Mouse (Mus musculus) stomach, embryonic 14.5 days (tissue): ENCODE measurements around the gene Phyhd1. TPM values are rescaled to one million over a fixed set of nuclear protein-coding genes. Genes with fewer than 3 reads are reported as not detected.

Experiments used
- ATAC-seq: fragments of 200-750 bp; cut with Nextera tagmentation; 2 replicates; pipeline ENCODE4 v1.8.0; 2017; ENCODE audit warnings: low read depth, moderate TSS enrichment; ENCODE audit not compliant: insufficient number of reproducible peaks, insufficient read depth, low FRiP score
- H3K27ac ChIP-seq: fragments of 300-500 bp; sonication (generic); 2 replicates; pipeline ENCODE4 v1.5.1; 2014; ENCODE audit warnings: mild to moderate bottlenecking, low read length, moderate library complexity, mixed read lengths
- H3K27me3 ChIP-seq: fragments of 300-500 bp; sonication (generic); 2 replicates; pipeline ENCODE4 v1.6.1; 2014; ENCODE audit warnings: low read length, control low read depth, mixed read lengths; ENCODE audit not compliant: control insufficient read depth, insufficient read depth
- H3K36me3 ChIP-seq: fragments of 300-500 bp; sonication (generic); 2 replicates; pipeline ENCODE4 v1.6.1; 2014; ENCODE audit warnings: mild to moderate bottlenecking, control low read depth, low read length, moderate library complexity, mixed read lengths; ENCODE audit not compliant: control insufficient read depth, insufficient read depth
- H3K4me1 ChIP-seq: fragments of 300-500 bp; sonication (generic); 2 replicates; pipeline ENCODE4 v1.6.1; 2014; ENCODE audit warnings: low read length, control low read depth, mixed read lengths; ENCODE audit not compliant: control insufficient read depth, insufficient read depth
- H3K4me2 ChIP-seq: fragments of 300-500 bp; sonication (generic); replicated peaks from 2 replicates; pipeline ENCODE4 v1.6.1; 2014; ENCODE audit warnings: low read depth, low read length, control low read depth
- H3K4me3 ChIP-seq: fragments of 300-500 bp; sonication (generic); 2 replicates; pipeline ENCODE4 v1.5.1; 2014; ENCODE audit warnings: low read depth, low read length, control low read depth
- H3K9ac ChIP-seq: fragments of 300-500 bp; sonication (generic); replicated peaks from 2 replicates; pipeline ENCODE4 v1.6.1; 2014; ENCODE audit warnings: low read depth, mild to moderate bottlenecking, control low read depth, low read length, moderate library complexity, mixed read lengths
- H3K9me3 ChIP-seq: fragments of 300-500 bp; sonication (generic); 2 replicates; pipeline ENCODE4 v1.6.1; 2016; ENCODE audit warnings: low read depth, low read length, control low read depth; ENCODE audit not compliant: control insufficient read depth
- WGBS: fragments of 180-500 bp; shearing (Covaris S2); extraction: QIAGEN DNeasy Blood & Tissue Kit; methylation state at CpG from one replicate; pipeline ENCODE4 v1.1.7; 2014; 5-methylcytosine and 5-hydroxymethylcytosine counted together
- polyA plus RNA-seq: library from polyadenylated mRNA; unstranded; fragments of >200 nt; fragmentation: Nextera tagmentation; extraction: Ambion mirVana; gene quantifications from 2 replicates; pipeline ENCODE4 v1.2.1, GENCODE M21; 2014

Gene Phyhd1
- polyA plus RNA-seq, 1 experiment from 2014 or later, result 16.2 TPM

DNA sequence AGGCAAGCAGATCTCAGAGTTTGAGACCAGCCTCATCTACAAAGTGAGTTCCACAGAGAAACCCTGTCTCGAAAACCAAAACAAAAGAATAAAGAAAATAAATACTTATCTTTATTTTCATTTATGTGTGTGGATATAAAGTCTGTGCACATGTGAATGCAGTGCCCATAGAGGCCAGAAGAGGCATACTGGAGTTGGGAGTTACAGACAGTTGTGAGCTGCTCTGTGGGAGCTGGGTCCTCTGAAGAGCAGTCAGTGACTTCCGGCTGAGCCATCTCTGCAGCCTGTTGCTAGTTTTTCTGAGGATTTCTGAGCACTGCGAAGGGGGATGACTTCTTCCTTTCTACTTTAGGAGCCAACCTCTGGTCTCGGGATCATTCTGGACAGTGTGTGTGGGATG is 50.1 kb downstream of the Phyhd1 start:
- H3K4me2 ChIP-seq, result no peak overlapping the region
- H3K9ac ChIP-seq, result no peak overlapping the region
- H3K4me1 ChIP-seq, result no peaks in the 10 kb centered on the region
- H3K4me3 ChIP-seq, result no peak overlapping the region
- H3K27me3 ChIP-seq, result no peaks in the 10 kb centered on the region
- H3K27ac ChIP-seq, result no peak overlapping the region
- ATAC-seq, result no peak
- 92% methylated on average over 4 of the region's 4 CpGs for WGBS
- H3K36me3 ChIP-seq, result peaks cover 83% of the 10 kb centered on the region
- H3K9me3 ChIP-seq, result no peaks in the 10 kb centered on the region

DNA sequence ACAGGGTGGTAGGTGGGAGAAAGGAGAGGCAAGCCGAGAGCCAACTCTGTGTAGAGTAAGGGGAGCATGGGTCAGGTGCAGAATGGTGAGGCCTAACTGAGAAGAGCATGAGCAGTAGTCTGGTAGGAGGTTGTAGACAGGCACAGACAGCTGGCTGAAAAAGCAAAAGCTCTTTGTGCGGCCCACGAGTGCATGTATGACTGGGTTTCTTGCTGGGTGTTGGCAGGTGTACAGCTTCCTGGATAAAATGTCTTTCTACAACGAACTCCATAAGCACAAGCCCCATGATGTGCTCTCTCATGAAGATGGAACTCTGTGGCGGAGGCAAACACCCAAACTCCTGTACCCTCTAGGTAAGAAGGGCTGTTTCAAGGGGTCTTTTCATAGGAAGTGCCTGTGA is 51.0 kb downstream of the Phyhd1 start:
- WGBS, result 91% methylated on average over 5 of the region's 5 CpGs
- Histone ChIP-seq H3K9ac (no peak overlapping the region), H3K4me2 (no peak overlapping the region), H3K4me1 (no peaks in the 10 kb centered on the region), H3K27ac (no peak overlapping the region), H3K36me3 (peaks cover 84% of the 10 kb centered on the region), H3K27me3 (no peaks in the 10 kb centered on the region), H3K9me3 (no peaks in the 10 kb centered on the region), H3K4me3 (no peak overlapping the region)
- ATAC-seq, result no peak

DNA sequence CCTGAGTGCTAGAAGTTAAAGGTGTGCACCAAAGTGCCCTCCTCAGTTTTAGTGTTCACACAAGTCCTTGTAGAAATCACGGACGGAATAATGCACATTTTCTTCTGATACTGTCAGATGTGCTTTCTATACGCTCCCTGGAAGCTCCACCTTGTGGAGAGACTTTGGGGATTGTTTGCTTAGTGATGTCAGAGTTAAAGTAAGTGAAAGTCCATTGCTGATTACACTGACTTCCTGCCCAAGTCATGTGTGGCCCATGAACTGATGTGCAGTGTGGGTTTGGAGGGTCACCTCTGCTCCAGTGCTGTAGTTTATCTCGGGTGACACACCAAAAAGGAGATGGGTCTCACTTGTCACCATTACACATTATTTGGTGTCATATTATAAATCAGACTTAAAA is 53.3 kb downstream of the Phyhd1 start:
- H3K4me3 ChIP-seq, result no peak overlapping the region
- H3K27me3 ChIP-seq, result no peaks in the 10 kb centered on the region
- no peak for ATAC-seq
- WGBS, result 81% methylated on average over 4 of the region's 4 CpGs
- H3K9ac ChIP-seq, result no peak overlapping the region
- H3K36me3 ChIP-seq, result peaks cover 79% of the 10 kb centered on the region
- H3K9me3 ChIP-seq, result no peaks in the 10 kb centered on the region
- H3K4me1 ChIP-seq, result no peaks in the 10 kb centered on the region
- H3K27ac ChIP-seq, result no peak overlapping the region
- H3K4me2 ChIP-seq, result no peak overlapping the region

DNA sequence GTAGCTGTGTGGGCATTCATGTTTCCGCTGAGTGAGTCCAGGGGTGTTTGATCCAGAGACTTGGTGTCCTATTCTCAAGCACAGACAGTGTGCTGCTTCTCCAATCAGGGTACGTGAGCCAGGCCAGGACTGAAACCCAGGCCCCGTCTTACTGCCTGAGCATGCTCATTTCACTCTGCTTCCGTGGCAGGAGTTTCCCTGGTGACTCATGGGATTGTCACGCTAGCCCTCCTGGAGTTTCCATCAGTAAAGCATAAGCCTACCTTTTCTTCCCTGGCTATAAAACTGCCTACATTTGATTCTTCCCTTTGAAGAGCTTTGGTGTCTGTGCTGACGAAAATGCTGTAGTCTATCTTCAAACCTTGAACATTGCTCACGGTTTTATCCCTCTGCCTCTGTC is 57.1 kb downstream of the Phyhd1 start:
- Histone ChIP-seq H3K36me3 (peaks cover 80% of the 10 kb centered on the region), H3K27me3 (no peaks in the 10 kb centered on the region), H3K27ac (no peak overlapping the region), H3K4me1 (no peaks in the 10 kb centered on the region), H3K9ac (no peak overlapping the region), H3K4me3 (no peak overlapping the region), H3K4me2 (no peak overlapping the region), H3K9me3 (no peaks in the 10 kb centered on the region)
- 91% methylated on average over 7 of the region's 7 CpGs for WGBS
- ATAC-seq, result no peak

DNA sequence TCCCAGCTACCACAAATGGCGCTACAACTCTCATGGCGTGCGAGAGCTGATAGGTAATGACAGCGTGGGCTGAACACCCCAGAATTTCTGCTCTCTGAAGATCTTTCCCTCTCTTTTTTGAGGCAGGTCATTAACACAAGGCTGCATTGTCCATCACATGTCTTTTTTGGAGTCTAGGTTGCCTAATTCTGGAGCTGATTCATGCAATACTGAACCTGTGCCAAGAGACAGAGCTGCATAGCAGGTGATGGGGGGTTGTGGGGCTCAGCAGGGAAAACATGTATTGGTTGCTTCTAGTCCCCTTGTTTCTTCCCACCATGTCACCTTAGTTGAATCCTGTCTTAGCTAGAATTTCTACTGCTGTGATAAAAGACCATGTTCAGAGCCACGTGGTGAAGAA is 59.3 kb downstream of the Phyhd1 start:
- Histone ChIP-seq H3K9ac (no peak overlapping the region), H3K9me3 (no peaks in the 10 kb centered on the region), H3K4me2 (no peak overlapping the region), H3K27me3 (no peaks in the 10 kb centered on the region), H3K27ac (no peak overlapping the region), H3K4me1 (no peaks in the 10 kb centered on the region), H3K4me3 (no peak overlapping the region), H3K36me3 (peaks cover 79% of the 10 kb centered on the region)
- 93% methylated on average over 5 of the region's 5 CpGs for WGBS
- ATAC-seq, result no peak

DNA sequence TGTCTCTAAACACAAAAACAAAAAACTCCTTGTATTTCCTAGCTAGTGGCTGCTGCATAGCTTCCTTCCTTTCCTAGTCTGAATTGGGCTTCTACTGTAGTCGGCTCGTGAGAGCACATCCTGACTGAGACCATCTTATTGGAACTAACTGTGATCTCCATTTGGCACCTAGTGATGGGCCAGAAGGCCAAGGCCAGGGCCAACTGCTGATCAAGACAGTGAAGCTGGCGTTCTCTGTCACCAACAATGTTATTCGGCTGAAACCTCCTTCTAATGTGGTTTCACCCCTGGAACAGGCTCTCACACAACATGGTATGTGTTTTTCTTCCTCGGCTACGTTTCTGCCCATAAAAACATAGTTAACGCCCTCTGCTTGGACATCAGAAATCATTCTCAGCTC is 61.3 kb downstream of the Phyhd1 start:
- H3K4me3 ChIP-seq, result no peak overlapping the region
- WGBS, result 91% methylated on average over 7 of the region's 7 CpGs
- H3K9me3 ChIP-seq, result no peaks in the 10 kb centered on the region
- H3K9ac ChIP-seq, result no peak overlapping the region
- H3K36me3 ChIP-seq, result peaks cover 72% of the 10 kb centered on the region
- no peaks in the 10 kb centered on the region for H3K27me3 ChIP-seq
- H3K4me1 ChIP-seq, result no peaks in the 10 kb centered on the region
- H3K27ac ChIP-seq, result no peak overlapping the region
- no peak overlapping the region for H3K4me2 ChIP-seq
- ATAC-seq, result no peak

DNA sequence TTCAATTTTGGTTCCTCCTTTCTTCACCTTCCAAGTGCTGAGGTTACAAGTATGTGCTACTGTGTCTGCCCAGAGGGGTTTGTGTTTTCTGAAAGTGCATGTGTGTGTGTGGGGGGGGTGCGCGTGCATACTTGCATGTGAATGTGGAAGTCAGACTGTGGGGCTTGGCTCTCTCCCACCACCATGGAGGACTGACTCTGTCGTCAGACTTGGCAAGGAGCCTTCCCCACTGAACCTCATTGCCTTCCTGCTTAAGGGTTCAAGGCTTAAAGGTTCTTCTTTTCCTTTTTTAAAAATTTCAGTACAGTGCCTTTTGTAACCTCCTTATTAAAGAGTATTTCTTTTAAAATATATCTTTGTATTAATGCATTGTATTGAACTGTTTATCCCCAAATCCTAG is 62.8 kb downstream of the Phyhd1 start:
- no peak overlapping the region for H3K9ac ChIP-seq
- H3K36me3 ChIP-seq, result peaks cover 76% of the 10 kb centered on the region
- H3K9me3 ChIP-seq, result no peaks in the 10 kb centered on the region
- H3K4me3 ChIP-seq, result no peak overlapping the region
- WGBS, result 89% methylated on average over 3 of the region's 3 CpGs
- no peak for ATAC-seq
- no peak overlapping the region for H3K27ac ChIP-seq
- no peak overlapping the region for H3K4me2 ChIP-seq
- H3K4me1 ChIP-seq, result no peaks in the 10 kb centered on the region
- H3K27me3 ChIP-seq, result no peaks in the 10 kb centered on the region

Other genes starting within 250 kb of the Phyhd1 start
- gene Wdr34, start 217.3 kb upstream of the Phyhd1 start, polyA plus RNA-seq, result 29.6 and 32.7 TPM in 2 replicates
- gene Set, start 208.8 kb upstream of the Phyhd1 start, polyA plus RNA-seq, result 454 and 480 TPM in 2 replicates
- 6.3 and 6.9 TPM in 2 replicates for gene Pkn3, start 188.5 kb upstream of the Phyhd1 start, polyA plus RNA-seq
- gene Zdhhc12, start 172.6 kb upstream of the Phyhd1 start, polyA plus RNA-seq, result 44.1 and 45.2 TPM in 2 replicates
- 11.3 and 13.6 TPM in 2 replicates for gene Zer1, start 141.6 kb upstream of the Phyhd1 start, polyA plus RNA-seq
- gene Tbc1d13, start 132.5 kb upstream of the Phyhd1 start, polyA plus RNA-seq, result 12.0 and 12.4 TPM in 2 replicates
- gene Endog, start 94.7 kb upstream of the Phyhd1 start, polyA plus RNA-seq, result 21.9 and 24.8 TPM in 2 replicates
- gene Spout1, start 87.7 kb upstream of the Phyhd1 start, polyA plus RNA-seq, result 63.6 and 64.6 TPM in 2 replicates
- 13.9 and 15.7 TPM in 2 replicates for gene Kyat1, start 60.4 kb upstream of the Phyhd1 start, polyA plus RNA-seq
- gene Lrrc8a, start 28.5 kb upstream of the Phyhd1 start, polyA plus RNA-seq, result 50.0 and 51.9 TPM in 2 replicates
- 0.13 and 0.25 TPM in 2 replicates for gene Gm28035, start 25.6 kb upstream of the Phyhd1 start, polyA plus RNA-seq
- gene Gm28038, start 14.8 kb downstream of the Phyhd1 start, polyA plus RNA-seq, result not detected in 2 replicates
- gene Dolk, start 20.1 kb downstream of the Phyhd1 start, polyA plus RNA-seq, result 30.6 and 32.0 TPM in 2 replicates
- 43.1 and 45.4 TPM in 2 replicates for gene Nup188, start 20.2 kb downstream of the Phyhd1 start, polyA plus RNA-seq
- 90.0 and 93.7 TPM in 2 replicates for gene Sh3glb2, start 93.1 kb downstream of the Phyhd1 start, polyA plus RNA-seq
- 21.2 and 21.7 TPM in 2 replicates for gene Miga2, start 98.0 kb downstream of the Phyhd1 start, polyA plus RNA-seq
- 35.8 and 37.8 TPM in 2 replicates for gene Dolpp1, start 126.1 kb downstream of the Phyhd1 start, polyA plus RNA-seq
- gene Crat, start 149.6 kb downstream of the Phyhd1 start, polyA plus RNA-seq, result 27.3 and 30.0 TPM in 2 replicates
- gene Ptpa, start 149.8 kb downstream of the Phyhd1 start, polyA plus RNA-seq, result 82.6 and 85.4 TPM in 2 replicates
- gene Ier5l, start 208.0 kb downstream of the Phyhd1 start, polyA plus RNA-seq, result 2.8 and 3.1 TPM in 2 replicates